Mouse (Mus musculus): Measurements from ENCODE around the gene Mgat4e.

GRCm38 (mm10) chr1:134560801-134561769 is 11.6 kb upstream of the Mgat4e start:
- TF ChIP-seq CTCF (IDR thresholded peaks at IDR 0.05) (no peak), EP300 (IDR thresholded peaks at IDR 0.05; ENCODE audit: insufficient read depth, low read depth, low read length) (no peak)

Measured in heart, adult 2 months (tissue).